Mouse (Mus musculus): ENCODE measurements around the gene Itpr2.
A peak's percentile ranks its signal among the peaks of the same experiment; 100 is the strongest.

Itpr2 gene

DNA sequence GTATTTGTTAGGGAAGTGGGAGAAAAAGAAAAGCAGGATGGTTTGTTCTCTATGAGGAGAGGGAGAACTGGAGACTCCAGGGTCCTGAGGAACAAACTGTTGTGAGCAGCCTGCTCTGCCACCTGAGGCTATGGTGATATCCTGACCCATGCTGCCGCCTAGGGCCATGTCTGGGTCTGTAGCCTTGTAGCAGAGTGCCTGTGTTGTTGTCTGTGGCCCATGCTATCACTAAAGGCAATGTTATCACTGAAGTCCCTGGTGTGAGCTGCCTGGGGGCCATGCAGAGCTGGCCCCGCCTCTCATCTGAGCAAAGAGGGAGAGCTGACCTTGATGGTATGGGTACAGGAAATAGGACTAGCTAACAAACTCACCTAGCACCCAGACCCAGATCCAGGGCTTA is 7.9 kb upstream of the Itpr2 start:
- no peak for DNase-seq (ENCODE audit: low spot score in 2 of 2)

DNA sequence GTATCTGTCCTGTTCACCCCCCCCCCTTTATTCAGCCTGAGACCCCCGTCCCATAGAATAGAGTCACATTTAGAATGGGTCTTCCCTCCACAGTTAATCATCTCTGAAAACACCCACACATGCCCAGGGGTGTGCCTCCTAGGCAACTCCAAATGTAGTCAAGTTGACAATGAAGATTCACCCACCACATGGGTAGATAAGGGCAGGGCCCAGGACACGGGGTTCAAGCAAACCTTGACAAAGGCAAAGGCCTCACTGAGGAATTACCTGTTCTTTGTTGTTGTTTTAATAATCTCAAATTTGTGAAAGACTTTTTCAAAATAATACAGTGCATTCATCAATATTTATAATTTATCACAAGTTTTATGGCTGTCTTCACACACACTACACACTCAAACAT is 2.4 kb upstream of the Itpr2 start:
- no peak for DNase-seq (ENCODE audit: low spot score in 2 of 2)

DNA sequence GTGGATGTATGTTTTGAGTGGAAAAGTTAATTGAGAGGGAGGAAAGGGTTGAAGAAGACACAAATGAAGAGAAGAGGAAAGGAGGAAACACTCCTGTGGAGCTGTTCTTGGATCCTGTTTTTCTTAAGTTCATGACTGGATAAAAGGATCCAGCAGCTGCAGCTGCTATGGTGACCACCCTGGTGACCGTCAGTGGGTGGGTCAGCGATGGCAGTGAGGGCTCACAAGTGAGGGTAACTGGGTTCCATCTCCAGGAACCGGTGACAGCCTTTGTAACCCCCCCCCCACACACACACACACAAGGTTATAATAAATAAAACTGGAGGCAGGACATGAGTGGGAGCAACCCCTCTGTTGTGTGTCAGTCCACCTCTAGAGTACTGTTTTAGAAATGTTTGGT is 833 bp upstream of the Itpr2 start:
- DNase-seq (ENCODE audit: low spot score in 2 of 2), result no peak

DNA sequence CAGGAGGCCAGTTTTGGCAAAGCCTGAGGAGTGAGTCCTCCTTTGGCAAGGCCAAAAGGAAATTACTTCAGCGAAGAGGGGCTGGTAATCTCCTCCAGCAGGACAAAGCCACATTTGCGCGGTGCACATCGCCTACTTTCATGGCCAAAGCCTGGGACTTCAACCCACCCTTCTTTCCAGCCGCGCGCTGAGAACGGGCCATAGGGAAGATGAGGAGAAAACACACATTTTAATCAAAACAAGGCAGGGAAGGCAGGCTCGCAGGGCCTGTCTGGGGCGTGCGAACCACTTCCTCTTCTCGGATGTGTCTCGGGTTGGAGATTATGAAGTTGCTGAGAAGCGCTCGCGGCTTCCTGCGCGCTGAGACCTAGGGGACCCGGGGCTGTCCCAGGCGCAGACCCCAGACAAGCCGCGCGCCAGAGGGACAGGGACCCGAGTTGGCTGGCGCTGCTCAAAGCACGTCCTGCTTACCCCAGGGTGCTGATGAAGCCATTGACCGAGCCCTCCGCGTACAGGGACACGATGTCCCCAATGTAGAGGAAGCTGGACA is 632 bp downstream of the Itpr2 start:
- peak in 1 of 2 experiments; percentile 11 for DNase-seq (ENCODE audit: low spot score in 2 of 2)

DNA sequence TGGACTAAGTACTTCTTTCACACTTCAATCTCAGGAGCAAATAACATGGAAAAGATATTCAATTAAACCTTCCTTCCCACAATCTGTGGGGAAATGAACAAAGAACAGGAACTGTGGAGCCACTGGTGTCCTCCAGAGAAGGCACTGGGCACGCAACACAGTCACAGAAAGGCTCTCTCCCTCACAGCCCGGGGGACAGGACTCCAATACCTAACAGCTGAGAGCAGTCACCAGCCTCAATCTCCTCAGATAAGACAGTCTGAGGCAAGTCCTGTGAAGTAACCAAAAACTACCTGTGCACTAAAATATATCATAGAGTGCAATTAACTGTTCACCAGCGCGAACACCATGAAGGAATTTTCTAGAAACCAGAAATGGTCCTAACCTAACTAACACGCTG is 1.3 kb downstream of the Itpr2 start:
- no peak for DNase-seq (ENCODE audit: low spot score in 2 of 2)

DNA sequence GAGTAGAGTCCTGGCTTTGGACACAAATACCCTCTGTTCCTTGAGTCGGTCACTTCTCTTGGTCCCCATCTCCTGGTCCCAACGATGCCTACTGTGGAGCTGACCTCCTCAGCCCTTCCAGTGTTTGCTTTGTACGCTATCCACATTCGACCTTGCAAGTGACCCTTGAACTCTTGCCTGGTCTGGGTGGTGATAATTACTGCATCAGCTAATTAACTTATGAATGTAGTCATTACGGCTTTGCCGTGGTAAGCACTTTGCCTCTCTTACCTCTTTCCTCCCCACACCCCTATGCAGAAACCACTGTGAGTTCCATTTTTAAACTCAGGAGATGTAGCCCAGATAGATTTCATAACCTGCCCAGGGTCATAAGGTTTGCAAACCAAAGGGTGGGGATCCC is 1.8 kb downstream of the Itpr2 start:
- no peak for DNase-seq (ENCODE audit: low spot score in 2 of 2)

DNA sequence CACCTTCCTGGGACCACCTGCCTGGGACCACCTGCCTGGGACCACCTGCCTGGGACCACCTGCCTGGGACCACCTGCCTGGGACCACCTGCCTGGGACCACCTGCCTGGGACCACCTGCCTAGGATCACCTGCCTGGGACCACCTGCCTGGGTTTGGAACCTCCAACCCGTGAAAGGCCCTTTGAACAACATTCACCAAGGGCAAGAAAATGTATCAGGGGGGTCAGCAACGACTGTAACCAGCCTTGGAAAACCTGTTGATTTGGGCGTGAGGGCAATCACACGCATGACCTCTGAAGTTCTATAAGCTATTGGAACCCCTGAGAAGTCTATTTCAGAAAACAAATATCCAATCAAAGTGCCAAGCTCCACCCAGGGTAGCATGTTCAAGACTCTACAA is 2.5 kb downstream of the Itpr2 start:
- no peak for DNase-seq (ENCODE audit: low spot score in 2 of 2)

DNA sequence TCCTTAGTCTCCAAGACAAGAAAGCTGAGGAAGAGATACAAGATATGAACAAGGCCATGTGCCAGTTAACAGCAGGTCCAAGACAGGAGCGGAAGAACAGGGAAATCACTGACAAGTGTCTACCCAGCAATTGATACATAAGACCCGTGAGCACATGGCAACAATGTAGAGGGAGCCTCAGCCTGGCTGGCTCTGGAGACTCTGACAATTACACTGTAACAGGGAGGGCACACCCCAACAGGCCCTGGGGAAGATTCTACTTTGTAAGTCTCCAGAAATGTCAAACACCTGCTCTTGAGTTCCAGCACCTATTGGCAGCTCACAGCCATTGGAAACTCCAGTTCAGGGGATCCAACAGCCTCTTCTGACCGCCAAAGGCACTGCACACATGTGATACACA is 3.6 kb downstream of the Itpr2 start:
- DNase-seq (ENCODE audit: low spot score in 2 of 2), result no peak

DNA sequence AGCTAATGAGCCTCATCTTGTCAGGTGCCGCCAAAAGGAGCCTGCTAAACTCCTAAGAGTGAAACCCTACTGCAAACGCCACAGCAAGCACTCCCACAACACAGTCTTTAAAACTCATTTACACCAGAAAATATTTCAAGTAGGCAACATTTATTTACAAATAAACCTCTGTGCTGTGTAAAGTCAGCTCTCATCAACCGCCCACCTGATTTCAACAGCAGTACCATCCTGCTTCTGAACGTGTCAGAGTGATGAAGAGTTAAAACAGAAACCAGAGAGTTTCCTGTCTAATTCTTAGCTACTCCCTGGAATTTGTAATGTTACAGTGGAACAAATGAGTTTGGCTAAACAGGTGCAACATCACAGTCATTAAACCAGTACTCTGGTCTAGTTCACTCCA is 4.2 kb downstream of the Itpr2 start:
- DNase-seq (ENCODE audit: low spot score in 2 of 2), result no peak

DNA sequence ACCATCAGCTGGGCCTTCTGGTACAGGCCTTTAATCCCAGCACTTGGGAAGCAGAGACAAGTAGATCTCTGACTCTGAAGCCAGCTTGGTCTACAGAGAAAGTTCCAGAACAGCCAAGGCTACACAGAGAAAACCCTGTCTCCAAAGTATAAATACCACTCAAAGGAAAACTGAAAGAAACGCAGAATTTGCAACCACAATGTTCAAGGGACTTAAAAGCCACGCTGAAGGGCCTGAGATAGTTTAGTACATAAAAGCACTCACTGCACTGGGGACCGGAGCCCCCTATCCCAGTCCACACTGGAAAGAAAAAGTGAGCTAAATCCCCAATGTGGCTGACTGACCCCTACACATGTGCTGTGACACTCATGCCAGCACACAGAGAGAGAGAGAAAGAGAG is 4.6 kb downstream of the Itpr2 start:
- DNase-seq (ENCODE audit: low spot score in 2 of 2), result no peak

DNA sequence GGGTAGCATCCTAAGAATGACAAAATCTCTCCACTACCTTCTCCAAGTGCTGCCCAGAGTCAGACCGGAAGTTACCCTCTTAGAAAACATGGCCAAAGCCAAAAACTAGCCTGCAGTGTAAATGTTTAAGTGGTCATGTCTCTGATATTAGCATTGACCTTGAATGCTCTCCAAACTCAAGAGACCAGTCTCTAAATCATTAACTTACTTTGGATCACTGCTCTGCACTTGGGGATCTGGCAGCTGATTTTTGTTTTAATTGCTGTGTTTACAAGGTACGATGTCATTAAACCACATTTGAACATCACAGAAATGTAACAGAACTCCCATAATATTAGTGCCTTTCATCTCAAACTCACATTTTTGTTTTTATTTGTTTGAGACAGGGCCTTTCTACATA is 10.3 kb downstream of the Itpr2 start:
- DNase-seq (ENCODE audit: low spot score in 2 of 2), result no peak

DNA sequence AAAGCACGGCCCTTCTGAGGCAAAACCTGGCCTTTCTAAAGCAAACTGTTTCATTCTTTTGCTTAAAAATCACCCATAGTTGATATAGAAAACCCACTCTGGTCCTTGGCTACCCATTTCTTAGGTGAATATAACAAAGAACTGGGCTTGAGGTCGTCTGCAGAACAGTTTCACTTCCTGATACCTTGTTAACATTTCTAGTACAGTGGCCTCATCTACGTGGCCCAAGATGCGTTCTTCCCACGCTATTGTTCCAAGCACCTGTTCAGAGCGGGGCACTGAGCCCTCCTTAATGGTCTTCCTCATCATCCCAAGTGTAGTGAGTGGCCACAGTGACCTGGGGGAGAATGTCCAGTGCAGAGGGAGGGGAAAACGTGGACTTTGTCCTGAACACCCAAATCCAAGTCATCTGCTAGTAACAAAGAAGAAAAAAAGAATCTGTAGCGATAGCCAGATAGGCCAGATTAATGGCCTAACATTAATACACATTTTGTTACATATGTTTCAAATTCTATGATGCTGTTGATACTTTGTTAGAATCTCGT is 11.5 kb downstream of the Itpr2 start:
- no peak for DNase-seq (ENCODE audit: low spot score in 2 of 2)

DNA sequence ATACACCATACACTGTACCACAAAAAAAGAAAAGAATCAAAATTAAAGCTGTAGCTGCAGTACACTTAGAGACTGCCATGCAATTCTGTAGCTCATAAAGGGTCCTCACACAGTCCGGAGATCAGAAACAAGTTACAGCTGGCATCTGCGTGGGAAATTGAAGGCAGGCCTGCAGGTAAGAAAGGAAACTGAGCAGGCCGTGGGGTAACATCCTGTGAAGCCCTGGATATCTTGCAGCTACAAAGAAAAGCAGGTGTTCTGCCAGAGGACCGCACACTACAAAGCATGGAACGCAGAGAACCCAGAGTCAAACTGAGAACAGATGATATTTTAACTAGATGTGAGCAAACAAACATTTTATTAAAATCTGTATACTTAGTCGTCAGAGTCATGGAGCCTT is 12.2 kb downstream of the Itpr2 start:
- DNase-seq (ENCODE audit: low spot score in 2 of 2), result no peak

DNA sequence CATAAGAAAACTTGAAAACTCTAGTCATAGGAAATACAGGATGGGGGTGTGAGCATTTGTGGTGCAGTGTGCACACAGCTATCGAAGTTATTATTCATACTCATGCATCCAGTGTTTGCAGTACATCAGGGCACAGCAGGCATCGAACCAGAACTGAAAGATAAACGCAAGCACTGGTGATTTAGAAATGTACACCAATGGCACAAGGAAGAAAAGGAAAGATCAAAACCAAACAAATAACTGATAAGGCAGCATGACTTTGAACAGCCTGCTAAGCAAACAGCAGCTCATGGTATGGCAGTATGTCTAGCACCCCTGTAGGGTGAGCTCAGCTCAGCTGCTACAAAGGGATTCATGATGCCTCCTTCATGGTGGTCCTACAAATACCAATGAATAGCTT is 13.3 kb downstream of the Itpr2 start:
- no peak for DNase-seq (ENCODE audit: low spot score in 2 of 2)

DNA sequence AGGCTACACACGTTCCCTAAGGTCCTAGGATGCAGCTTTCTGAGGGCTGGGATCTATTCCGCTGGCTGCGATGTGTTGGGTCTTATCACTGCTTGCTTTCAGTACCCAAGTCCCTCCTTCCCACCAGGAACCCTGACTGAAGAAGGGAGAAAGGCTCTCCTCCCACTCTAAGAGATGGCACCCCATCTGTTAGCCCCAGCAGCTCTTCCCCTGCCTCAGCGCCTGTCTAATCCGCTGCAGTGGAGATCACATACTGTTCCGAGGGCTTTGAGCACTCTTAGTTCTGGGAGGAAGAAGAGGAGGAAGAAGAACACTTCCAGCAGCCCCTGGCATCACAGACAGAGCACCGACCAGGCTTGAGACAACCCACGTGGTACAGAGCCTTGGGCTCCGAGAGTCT is 14.9 kb downstream of the Itpr2 start:
- DNase-seq (ENCODE audit: low spot score in 2 of 2), result no peak

DNA sequence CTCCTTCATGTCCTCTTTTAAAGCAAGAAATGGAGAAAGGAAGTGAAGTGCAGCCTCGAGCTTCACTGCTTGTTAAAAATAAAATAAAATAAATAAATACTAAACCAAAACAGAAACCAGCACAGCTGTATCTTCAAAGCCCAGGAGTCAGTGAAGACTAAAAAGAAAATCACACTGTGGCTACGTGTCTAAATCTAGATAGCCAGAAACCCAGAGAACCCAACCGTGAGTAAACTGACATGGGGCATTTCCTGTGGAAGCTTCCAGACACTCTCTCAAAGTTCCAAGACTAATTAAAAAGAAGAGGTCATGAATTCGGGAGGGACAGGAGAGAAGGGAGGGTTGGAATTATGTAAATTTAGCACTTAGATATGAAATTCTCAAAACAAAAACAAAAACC is 15.9 kb downstream of the Itpr2 start:
- no peak for DNase-seq (ENCODE audit: low spot score in 2 of 2)

DNA sequence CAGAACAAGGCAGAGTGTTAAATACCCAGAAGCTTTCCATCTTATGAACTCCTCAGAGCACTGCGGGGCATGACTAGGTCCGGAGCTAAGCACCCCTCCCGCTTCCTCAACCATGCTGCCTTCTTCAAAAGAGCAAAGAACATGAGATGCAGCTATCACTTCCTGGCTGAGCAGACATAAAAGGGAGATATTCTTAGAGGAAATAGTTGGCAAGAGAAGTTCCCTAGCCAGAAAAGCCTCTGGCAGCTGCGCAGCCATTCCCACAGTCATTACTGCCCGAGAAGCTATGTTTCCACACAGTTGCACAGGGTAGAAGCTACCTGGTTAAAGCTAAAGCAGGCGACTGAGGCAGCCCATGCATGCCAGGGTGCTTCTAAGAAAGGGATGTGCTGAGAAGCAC is 20.6 kb downstream of the Itpr2 start:
- no peak for DNase-seq (ENCODE audit: low spot score in 2 of 2)

DNA sequence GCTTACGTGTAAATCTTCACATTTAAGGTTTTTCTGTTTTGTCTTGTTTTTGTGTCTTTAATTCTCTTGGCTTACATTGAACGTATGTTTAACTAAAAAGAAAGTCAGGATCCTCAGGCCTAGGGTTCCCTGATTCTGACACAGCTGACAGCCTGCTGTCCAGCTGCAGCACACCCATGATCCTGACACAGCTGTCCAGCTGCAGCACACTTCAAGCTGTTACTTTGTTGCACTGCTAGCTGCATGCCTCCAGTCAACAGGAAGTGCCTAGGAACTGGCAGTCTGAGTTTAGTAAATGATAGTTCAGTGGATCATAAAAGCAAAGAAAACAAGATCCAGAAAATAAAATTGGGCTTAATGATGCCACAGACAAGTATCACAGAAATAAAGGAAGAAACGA is 21.1 kb downstream of the Itpr2 start:
- DNase-seq (ENCODE audit: low spot score in 2 of 2), result no peak

DNA sequence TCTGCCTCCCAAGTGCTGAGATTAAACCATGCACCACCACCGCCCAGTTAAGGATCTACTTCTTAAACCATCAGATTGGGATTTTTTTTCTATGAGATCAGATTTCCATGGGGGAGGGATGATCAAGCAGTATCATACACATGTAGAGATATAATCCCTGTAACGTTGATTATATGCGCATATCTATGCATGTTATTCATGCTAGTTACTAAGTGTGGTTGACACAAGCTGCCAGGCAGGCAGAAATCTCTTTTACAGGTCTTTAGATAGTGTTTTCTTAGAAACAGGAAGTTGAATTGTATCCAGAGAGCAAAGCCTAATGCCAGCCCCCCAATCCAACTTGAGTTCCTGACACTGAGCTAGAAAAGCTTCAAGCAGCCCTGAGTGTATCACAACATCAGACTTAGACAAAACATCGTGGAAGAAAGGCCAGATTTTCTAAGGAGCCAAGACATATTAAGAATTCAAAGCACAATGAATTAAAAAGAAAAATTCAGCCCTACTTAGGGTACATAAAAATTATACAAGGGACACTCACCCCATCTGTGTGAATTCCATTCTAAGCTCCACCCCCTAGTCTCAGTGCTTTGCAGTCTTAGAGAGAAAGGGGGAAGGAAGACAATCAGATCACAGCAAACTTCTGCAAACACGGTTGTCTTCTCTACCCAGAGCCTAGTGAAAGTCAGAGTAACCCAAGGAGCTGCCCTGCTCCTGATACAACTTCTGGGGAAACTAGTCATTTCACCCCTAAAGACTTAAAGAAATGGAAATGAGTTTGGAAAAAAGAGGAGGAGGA is 22.9 kb downstream of the Itpr2 start:
- no peak for DNase-seq (ENCODE audit: low spot score in 2 of 2)

DNA sequence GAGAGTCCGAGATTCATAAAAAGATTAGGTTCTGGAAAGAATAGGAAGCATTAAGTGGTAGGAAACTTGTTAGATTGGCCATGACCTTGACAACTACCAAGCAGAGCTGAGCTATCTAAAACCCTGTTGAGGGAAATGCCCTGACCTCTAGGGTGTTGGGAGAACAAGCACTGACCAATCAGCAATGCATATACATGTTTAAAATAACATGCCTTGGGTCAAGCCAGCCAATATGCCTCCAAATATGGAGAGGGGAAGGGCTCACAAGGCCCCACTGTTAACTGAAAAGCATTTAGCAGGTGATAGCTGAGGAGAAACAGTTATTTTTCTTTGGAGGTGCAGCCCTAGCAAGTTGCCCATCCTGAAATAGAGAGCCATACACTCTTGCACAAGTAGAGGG is 25.2 kb downstream of the Itpr2 start:
- DNase-seq (ENCODE audit: low spot score in 2 of 2), result no peak

DNA sequence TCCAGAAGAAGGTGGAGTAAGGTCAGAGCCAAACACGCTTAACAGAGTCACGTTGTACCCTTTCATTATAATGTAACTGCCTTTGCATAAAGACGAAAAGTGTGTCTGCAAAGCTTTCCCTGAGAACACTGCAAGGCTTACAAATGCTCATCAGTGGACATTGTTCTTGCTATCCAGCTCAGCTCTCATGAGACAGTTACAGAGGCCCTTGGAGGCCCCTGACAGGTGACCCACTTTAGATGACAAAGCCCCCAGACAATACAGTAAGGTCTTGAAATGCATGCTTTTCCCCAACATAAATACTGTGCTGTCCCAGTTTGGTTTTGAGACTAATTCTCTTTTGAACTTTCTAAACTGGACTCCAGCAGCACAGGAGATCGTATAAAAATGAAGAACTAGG is 27.9 kb downstream of the Itpr2 start:
- no peak for DNase-seq (ENCODE audit: low spot score in 2 of 2)

DNA sequence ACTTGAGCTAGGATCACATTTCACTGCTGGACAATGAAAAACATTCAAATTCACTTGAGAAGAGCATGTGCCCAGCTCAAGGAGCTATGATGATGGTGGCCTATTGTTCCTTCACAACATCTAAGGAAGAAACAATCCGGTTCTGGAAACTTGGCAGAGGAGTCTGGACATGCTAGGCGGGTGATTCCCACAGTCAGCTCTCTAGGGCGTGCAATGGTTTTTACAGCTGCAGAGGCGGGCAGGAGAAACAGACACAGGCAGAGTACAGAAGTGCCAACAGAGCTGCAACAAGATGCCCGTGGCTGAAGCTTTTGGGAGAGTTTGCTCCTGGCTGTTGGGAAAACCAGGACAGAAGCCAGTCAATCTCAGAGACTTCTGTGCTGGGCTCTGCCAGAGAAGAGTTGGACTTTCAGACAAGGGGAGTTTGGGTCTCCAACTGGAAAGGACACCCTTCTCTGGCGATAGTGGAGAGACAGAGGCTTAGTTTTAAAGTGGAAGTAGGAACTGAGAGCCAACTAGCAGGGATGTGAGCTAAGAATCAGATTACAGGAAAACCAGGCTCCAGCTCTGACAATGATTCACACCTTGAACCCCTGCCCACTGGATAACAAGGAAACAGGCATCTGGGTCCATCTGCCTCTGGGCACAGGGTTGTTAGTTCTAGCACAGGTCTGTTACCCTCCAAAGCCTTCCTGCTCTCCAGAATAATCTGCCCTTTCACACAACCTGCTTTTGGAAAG is 28.6 kb downstream of the Itpr2 start:
- DNase-seq (ENCODE audit: low spot score in 2 of 2), result no peak

DNA sequence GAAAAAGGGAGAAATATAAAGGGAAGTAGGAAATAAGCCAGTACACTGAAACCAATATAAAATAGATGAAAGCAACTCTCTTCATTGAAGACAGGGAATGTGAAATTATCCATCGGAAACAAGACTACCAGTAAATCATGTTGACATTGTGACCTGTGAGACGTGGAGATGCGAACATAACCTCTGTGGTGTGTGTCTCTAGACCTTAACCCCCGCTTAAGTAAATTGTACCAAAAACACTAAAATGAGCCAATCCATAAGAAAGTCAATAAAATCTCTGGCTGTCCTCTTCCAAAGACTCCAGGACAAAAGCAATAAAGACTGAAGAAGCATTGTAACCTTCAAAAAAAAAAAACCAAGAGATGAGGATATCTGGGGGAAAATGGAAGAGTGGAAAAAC is 31.6 kb downstream of the Itpr2 start:
- no peak for DNase-seq (ENCODE audit: low spot score in 2 of 2)

Measured in frontal cortex, postnatal 10 days (tissue).